Mouse (Mus musculus): ENCODE data around the gene Zfp874a.

- TF ChIP-seq CTCF (conservative IDR thresholded peaks at IDR 0.05; ENCODE audit: insufficient read depth, insufficient read length, low read depth, low read length) (no peak), POLR2A (IDR thresholded peaks at IDR 0.05; ENCODE audit: low read depth, low read length) (no peak)
Measured at GRCm38 (mm10) chr13:67421207-67421857, 30.1 kb downstream of the Zfp874a start, which contains the start of gene Zfp459.
